Mouse (Mus musculus) hindbrain, embryonic 11.5 days (tissue): ENCODE data around the gene Casp8. TPM values are rescaled to one million over a fixed set of nuclear protein-coding genes. Genes with fewer than 3 reads are reported as not detected.
"Not testable (repeated sequence)": the region's sequence is repeated elsewhere in the genome, so short reads cannot be mapped to it uniquely, and the experiment has no call there.

ENCODE experiments used
- ATAC-seq: fragments of 200-750 bp; cut with Nextera tagmentation; 2 replicates; pipeline ENCODE4 v1.8.0; 2017; ENCODE audit warnings: mild to moderate bottlenecking, moderate TSS enrichment, moderate library complexity; ENCODE audit not compliant: low FRiP score
- DNase-seq: peaks from one replicate; pipeline ENCODE4 v3.0.0-alpha.2; 2015; ENCODE audit warnings: low spot score
- H3K27ac ChIP-seq: fragments of 300-500 bp; sonication (generic); 2 replicates; pipeline ENCODE4 v1.5.1; 2014; ENCODE audit warnings: mild to moderate bottlenecking, low read depth, low read length
- H3K27me3 ChIP-seq: fragments of 300-500 bp; sonication (generic); 2 replicates; pipeline ENCODE4 v1.6.1; 2014; ENCODE audit warnings: mild to moderate bottlenecking, low read length, moderate library complexity, mixed read lengths; ENCODE audit not compliant: control insufficient read depth, insufficient read depth
- H3K36me3 ChIP-seq: fragments of 300-500 bp; sonication (generic); 2 replicates; pipeline ENCODE4 v1.6.1; 2014; ENCODE audit warnings: mild to moderate bottlenecking, low read length, moderate library complexity, mixed read lengths; ENCODE audit not compliant: control insufficient read depth, insufficient read depth
- H3K4me1 ChIP-seq: fragments of 300-500 bp; sonication (generic); replicated peaks from 2 replicates; pipeline ENCODE4 v1.6.1; 2014; ENCODE audit warnings: low read length, mixed read lengths; ENCODE audit not compliant: control insufficient read depth, insufficient read depth
- H3K4me2 ChIP-seq: fragments of 300-500 bp; sonication (generic); replicated peaks from 2 replicates; pipeline ENCODE4 v1.6.1; 2014; ENCODE audit warnings: mild to moderate bottlenecking, low read depth, low read length
- H3K4me3 ChIP-seq: fragments of 300-500 bp; sonication (generic); 2 replicates; pipeline ENCODE4 v1.5.1; 2014; ENCODE audit warnings: low read depth, low read length
- H3K9ac ChIP-seq: fragments of 300-500 bp; sonication (generic); 2 replicates; pipeline ENCODE4 v1.6.1; 2014; ENCODE audit warnings: low read depth, low read length
- H3K9me3 ChIP-seq: fragments of 300-500 bp; sonication (generic); 2 replicates; pipeline ENCODE4 v1.6.1; 2016; ENCODE audit warnings: low read length; ENCODE audit not compliant: control insufficient read depth
- WGBS: fragments of 180-500 bp; shearing (Covaris S2); extraction: QIAGEN DNeasy Blood & Tissue Kit; methylation state at CpG from one replicate; pipeline ENCODE4 v1.1.7; 2014; 5-methylcytosine and 5-hydroxymethylcytosine counted together
- polyA plus RNA-seq: library from polyadenylated mRNA; unstranded; fragments of >200 nt; fragmentation: Nextera tagmentation; extraction: Ambion mirVana; gene quantifications from 2 replicates; pipeline ENCODE4 v1.2.1, GENCODE M21; 2014

The Casp8 gene
- polyA plus RNA-seq, 1 experiment from 2014 or later = 16.8 TPM

GRCm38 (mm10) chr1:58891481-58892170 is 96.5 kb downstream of the Casp8 start:
- H3K9me3 ChIP-seq, H3K4me2 ChIP-seq, ATAC-seq, H3K27ac ChIP-seq, DNase-seq, H3K4me1 ChIP-seq, H3K27me3 ChIP-seq, H3K4me3 ChIP-seq, H3K36me3 ChIP-seq, H3K9ac ChIP-seq: not testable (repeated sequence)
- 65% methylated on average over 2 of the region's 2 CpGs for WGBS

GRCm38 (mm10) chr1:58892386-58892785 is 97.2 kb downstream of the Casp8 start:
- ATAC-seq = not testable (repeated sequence)

More at GRCm38 (mm10) chr1:58892386-58892785, 97.2 kb downstream of the Casp8 start:
- H3K4me1 ChIP-seq, H3K4me2 ChIP-seq, H3K27me3 ChIP-seq, H3K9ac ChIP-seq, H3K4me3 ChIP-seq, H3K36me3 ChIP-seq, DNase-seq, H3K9me3 ChIP-seq, H3K27ac ChIP-seq: not testable (repeated sequence)
- 90% methylated on average over 5 of the region's 8 CpGs for WGBS

Other genes with a start within 250 kb of the Casp8 start
- gene Fam126b, start 209.1 kb upstream of the Casp8 start, polyA plus RNA-seq = 8.5 and 9.1 TPM in 2 replicates
- gene Ndufb3, start 209.0 kb upstream of the Casp8 start, polyA plus RNA-seq = 150 and 164 TPM in 2 replicates
- 0.10 TPM in 1 of 2 replicates, not detected in the other for gene Als2cr12, start 99.4 kb upstream of the Casp8 start, polyA plus RNA-seq
- gene Cflar, start 83.9 kb upstream of the Casp8 start, polyA plus RNA-seq = 23.5 and 27.7 TPM in 2 replicates
- 14.3 and 15.8 TPM in 2 replicates for gene Trak2, start 178.1 kb downstream of the Casp8 start, polyA plus RNA-seq
- gene Stradb, start 178.1 kb downstream of the Casp8 start, polyA plus RNA-seq = 41.7 and 46.2 TPM in 2 replicates